Mouse (Mus musculus) bone marrow, adult 2 months (tissue): ENCODE measurements around the gene Lbh.

Source experiments
- CTCF ChIP-seq: fragments of 200-500 bp; IDR thresholded peaks from 2 replicates; pipeline ENCODE4 v1.5.1; 2011; ENCODE audit warnings: low read length, control low read depth; ENCODE audit not compliant: control insufficient read depth, insufficient read depth
- POLR2A ChIP-seq: fragments of 200-500 bp; IDR thresholded peaks from 2 replicates; pipeline ENCODE4 v1.6.1; 2011; ENCODE audit warnings: low read depth, mild to moderate bottlenecking, control low read depth, low read length, borderline replicate concordance; ENCODE audit not compliant: control insufficient read depth

DNA sequence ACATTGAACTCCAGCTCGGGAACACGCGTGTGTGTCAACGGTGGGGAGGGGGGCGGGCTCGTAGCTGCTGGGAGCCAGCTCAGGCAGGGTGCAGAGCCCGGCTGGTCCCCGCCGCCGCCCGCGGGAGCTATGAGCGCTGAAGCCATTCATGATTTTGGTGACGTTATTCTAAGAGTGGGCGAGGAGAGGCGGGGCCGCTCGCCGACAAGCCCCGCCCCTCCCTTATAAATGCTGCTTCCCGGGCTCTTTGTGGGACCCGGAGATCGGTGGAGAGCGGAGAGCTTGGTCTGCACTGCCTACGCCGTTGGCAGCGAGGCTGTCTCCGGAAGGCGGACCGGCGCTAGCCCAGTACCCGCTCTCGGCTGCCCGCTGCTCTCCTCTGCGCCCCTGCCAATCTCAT, at the start of gene Lbh:
- TF ChIP-seq CTCF (no peak), POLR2A (peak; percentile 99)
